11 mouse cellular contexts compared by ENCODE assay signal in genomic region chr7:127616336-127616735, GRCm38 (mm10). TPM values are rescaled to one million over a fixed set of nuclear protein-coding genes. Genes with fewer than 3 reads are reported as not detected.
A peak's percentile ranks its signal among the peaks of the same experiment; 100 is the strongest.
DNase-seq lines count a peak whose midpoint lies in the region; ATAC-seq and TF ChIP-seq lines count a peak whose summit lies in the region.
"Had no signal": no experiment of that assay in that cellular context is flagged by ENCODE, and none has a peak within 500 bp of the region (broad histone marks: within the 10 kb centered on the region; RNA-seq: fewer than 3 reads in every experiment).

No protein-coding gene starts in this region.

- no peak overlapping the region for H3K9ac ChIP-seq in stomach, embryonic 14.5 days (replicated peaks; ENCODE audit: low read depth, low read length)
- H3K9ac ChIP-seq in stomach, postnatal 0 days (ENCODE audit: low read length): no peak overlapping the region
- H3K9ac ChIP-seq in forebrain, postnatal 0 days: no peak overlapping the region
- peak overlapping the region; percentile 55 for H3K9ac ChIP-seq in midbrain, embryonic 13.5 days (replicated peaks)

- H3K27ac ChIP-seq in stomach, embryonic 14.5 days (ENCODE audit: low read length): no peak overlapping the region
- H3K27ac ChIP-seq in stomach, postnatal 0 days (replicated peaks): no peak overlapping the region
- H3K27ac ChIP-seq in forebrain, postnatal 0 days (ENCODE audit: low read depth, low read length): 0 out of 2 replicates have a peak overlapping the region, but pooled peaks have one; percentile 6
- H3K27ac ChIP-seq in midbrain, embryonic 13.5 days: 0 out of 2 replicates have a peak overlapping the region, but pooled peaks have one; percentile 32

- ATAC-seq in stomach, embryonic 14.5 days (ENCODE audit: insufficient number of reproducible peaks, insufficient read depth, low FRiP score, low read depth): no peak
- no peak for ATAC-seq in stomach, postnatal 0 days (ENCODE audit: low FRiP score, low TSS enrichment)
- ATAC-seq in forebrain, postnatal 0 days: no peak
- ATAC-seq in midbrain, embryonic 13.5 days: no peak

- WGBS in stomach, embryonic 14.5 days: 70% methylated on average over 1 of the region's 1 CpGs
- whole genome bisulfite sequencing in stomach, postnatal 0 days: 46% methylated on average over 1 of the region's 1 CpGs
- WGBS in forebrain, postnatal 0 days: 68% methylated on average over 1 of the region's 1 CpGs
- WGBS in midbrain, embryonic 13.5 days: 59% methylated on average over 1 of the region's 1 CpGs

- TF ChIP-seq CTCF in stomach, postnatal 0 days (IDR thresholded peaks at IDR 0.05; ENCODE audit: low read depth): no peak
- TF ChIP-seq CTCF in forebrain, postnatal 0 days (IDR thresholded peaks at IDR 0.05; ENCODE audit: low read depth): no peak

- H3K27me3 ChIP-seq in stomach, embryonic 14.5 days (ENCODE audit: control insufficient read depth, insufficient read depth, low read length): no peaks in the 10 kb centered on the region
- no peaks in the 10 kb centered on the region for H3K27me3 ChIP-seq in stomach, postnatal 0 days (ENCODE audit: control insufficient read depth, insufficient read depth, low read length)
- H3K27me3 ChIP-seq in forebrain, postnatal 0 days (ENCODE audit: insufficient read depth, low read length): no peaks in the 10 kb centered on the region
- H3K27me3 ChIP-seq in midbrain, embryonic 13.5 days: no peaks in the 10 kb centered on the region

- peak overlapping the region; percentile 61; the same call in 1 of the 2 replicates for H3K4me2 ChIP-seq in stomach, embryonic 14.5 days (replicated peaks; ENCODE audit: low read depth, low read length)
- H3K4me2 ChIP-seq in stomach, postnatal 0 days (replicated peaks; ENCODE audit: low read depth): no peak overlapping the region
- peak overlapping the region; percentile 88; the same call in 1 of the 2 replicates for H3K4me2 ChIP-seq in forebrain, postnatal 0 days (ENCODE audit: low read depth)
- peak overlapping the region; percentile 88 for H3K4me2 ChIP-seq in midbrain, embryonic 13.5 days (replicated peaks)

- no peak for DNase-seq in stomach, postnatal 0 days (ENCODE audit: low spot score)
- DNase-seq in forebrain, postnatal 0 days: no peak
- peak; percentile 63 for DNase-seq in thymus, postnatal 4 days
- no peak for DNase-seq in left cerebral cortex, postnatal 36 days (ENCODE audit: low spot score in 2 of 2)
- DNase-seq in ovary, postnatal 14 days (ENCODE audit: low spot score): no peak
- DNase-seq: adrenal gland, postnatal 14 days; heart, postnatal 14 days; spleen, adult 18-20 months had no signal

- intact Hi-C loops in left cerebral cortex, postnatal 36 days (cut with DNase I): no loop called here

- H3K9me3 ChIP-seq in stomach, embryonic 14.5 days (ENCODE audit: control insufficient read depth, low read depth, low read length): no peaks in the 10 kb centered on the region
- no peaks in the 10 kb centered on the region for H3K9me3 ChIP-seq in stomach, postnatal 0 days (ENCODE audit: control insufficient read depth, low read length)
- no peaks in the 10 kb centered on the region for H3K9me3 ChIP-seq in forebrain, postnatal 0 days (ENCODE audit: low read length)
- no peaks in the 10 kb centered on the region for H3K9me3 ChIP-seq in midbrain, embryonic 13.5 days

- H3K4me3 ChIP-seq in stomach, embryonic 14.5 days (ENCODE audit: low read depth, low read length): no peak overlapping the region
- H3K4me3 ChIP-seq in stomach, postnatal 0 days (ENCODE audit: low read depth, low read length): no peak overlapping the region
- no peak overlapping the region for H3K4me3 ChIP-seq in forebrain, postnatal 0 days (ENCODE audit: low read depth, low read length)
- H3K4me3 ChIP-seq in midbrain, embryonic 13.5 days (replicated peaks): peak overlapping the region; percentile 100

- TF ChIP-seq EP300 in stomach, postnatal 0 days (optimal IDR thresholded peaks at IDR 0.05): no peak

- peaks cover 6% of the 10 kb centered on the region for H3K4me1 ChIP-seq in stomach, embryonic 14.5 days (ENCODE audit: control insufficient read depth, insufficient read depth, low read length)
- H3K4me1 ChIP-seq in stomach, postnatal 0 days (replicated peaks; ENCODE audit: control insufficient read depth, insufficient read depth): no peaks in the 10 kb centered on the region
- H3K4me1 ChIP-seq in forebrain, postnatal 0 days (ENCODE audit: insufficient read depth): peaks cover 21% of the 10 kb centered on the region
- peaks cover 36% of the 10 kb centered on the region for H3K4me1 ChIP-seq in midbrain, embryonic 13.5 days (replicated peaks)

- peaks cover 13% of the 10 kb centered on the region for H3K36me3 ChIP-seq in stomach, embryonic 14.5 days (ENCODE audit: control insufficient read depth, insufficient read depth, low read length)
- peaks cover 5% of the 10 kb centered on the region; the same call in 1 of the 2 replicates for H3K36me3 ChIP-seq in stomach, postnatal 0 days (ENCODE audit: control insufficient read depth, insufficient read depth, low read length)
- peaks cover 14% of the 10 kb centered on the region for H3K36me3 ChIP-seq in forebrain, postnatal 0 days (ENCODE audit: insufficient read depth)
- H3K36me3 ChIP-seq in midbrain, embryonic 13.5 days: peaks cover 19% of the 10 kb centered on the region

RNA-seq across cellular contexts. Expression of gene Zfp629, which starts 0.7 kb away (rescaled TPM):
- polyA plus RNA-seq in stomach, embryonic 14.5 days (2014; fragmentation: Nextera tagmentation; extraction: Ambion mirVana): 16.0 and 17.2 TPM in 2 replicates
- polyA plus RNA-seq in stomach, postnatal 0 days (2015; fragmentation: Nextera tagmentation; extraction: Ambion mirVana): 3.6 and 3.7 TPM in 2 replicates
- total RNA-seq in forebrain, postnatal 0 days (2014; rRNA removed): 27.6 and 35.7 TPM in 2 replicates
- 9.6 and 10.5 TPM in 2 replicates for polyA plus RNA-seq in forebrain, postnatal 0 days (2015; fragmentation: Nextera tagmentation; extraction: Ambion mirVana)
- 30.8 and 32.5 TPM in 2 replicates for polyA plus RNA-seq in midbrain, embryonic 13.5 days (2015; fragmentation: Nextera tagmentation; extraction: Ambion mirVana)
- 10 to 100 TPM; 22.1 to 24.7 TPM for total RNA-seq in left cerebral cortex, postnatal 36 days (2021)

RNA-seq across cellular contexts. Expression of gene Rnf40, which starts 27.8 kb away (rescaled TPM):
- polyA plus RNA-seq in stomach, embryonic 14.5 days (2014; fragmentation: Nextera tagmentation; extraction: Ambion mirVana): 37.0 and 39.9 TPM in 2 replicates
- 17.1 and 18.7 TPM in 2 replicates for polyA plus RNA-seq in stomach, postnatal 0 days (2015; fragmentation: Nextera tagmentation; extraction: Ambion mirVana)
- 49.8 and 60.1 TPM in 2 replicates for total RNA-seq in forebrain, postnatal 0 days (2014; rRNA removed)
- 34.5 and 37.8 TPM in 2 replicates for polyA plus RNA-seq in forebrain, postnatal 0 days (2015; fragmentation: Nextera tagmentation; extraction: Ambion mirVana)
- 53.3 and 54.4 TPM in 2 replicates for polyA plus RNA-seq in midbrain, embryonic 13.5 days (2015; fragmentation: Nextera tagmentation; extraction: Ambion mirVana)
- 10 to 100 TPM; 63.1 to 81.0 TPM for total RNA-seq in left cerebral cortex, postnatal 36 days (2021)

RNA-seq across cellular contexts. Expression of gene Ccdc189, which starts 27.9 kb away (rescaled TPM):
- 7.8 and 8.2 TPM in 2 replicates for polyA plus RNA-seq in stomach, embryonic 14.5 days (2014; fragmentation: Nextera tagmentation; extraction: Ambion mirVana)
- 3.5 and 3.6 TPM in 2 replicates for polyA plus RNA-seq in stomach, postnatal 0 days (2015; fragmentation: Nextera tagmentation; extraction: Ambion mirVana)
- 9.0 and 11.0 TPM in 2 replicates for total RNA-seq in forebrain, postnatal 0 days (2014; rRNA removed)
- polyA plus RNA-seq in forebrain, postnatal 0 days (2015; fragmentation: Nextera tagmentation; extraction: Ambion mirVana): 10.1 and 16.0 TPM in 2 replicates
- 13.0 and 14.5 TPM in 2 replicates for polyA plus RNA-seq in midbrain, embryonic 13.5 days (2015; fragmentation: Nextera tagmentation; extraction: Ambion mirVana)
- total RNA-seq in left cerebral cortex, postnatal 36 days (2021): 1 to 10 TPM; 9.3 to 9.7 TPM

RNA-seq across cellular contexts. Expression of gene Phkg2, which starts 43.2 kb away (rescaled TPM):
- 46.4 and 47.4 TPM in 2 replicates for polyA plus RNA-seq in stomach, embryonic 14.5 days (2014; fragmentation: Nextera tagmentation; extraction: Ambion mirVana)
- polyA plus RNA-seq in stomach, postnatal 0 days (2015; fragmentation: Nextera tagmentation; extraction: Ambion mirVana): 22.6 and 24.3 TPM in 2 replicates
- total RNA-seq in forebrain, postnatal 0 days (2014; rRNA removed): 45.7 and 62.4 TPM in 2 replicates
- 53.4 and 53.8 TPM in 2 replicates for polyA plus RNA-seq in forebrain, postnatal 0 days (2015; fragmentation: Nextera tagmentation; extraction: Ambion mirVana)
- polyA plus RNA-seq in midbrain, embryonic 13.5 days (2015; fragmentation: Nextera tagmentation; extraction: Ambion mirVana): 59.4 and 63.2 TPM in 2 replicates
- total RNA-seq in left cerebral cortex, postnatal 36 days (2021): 10 to 100 TPM; 69.2 to 81.4 TPM

RNA-seq across cellular contexts. Expression of gene Tmem265, which starts 55.1 kb away (rescaled TPM):
- polyA plus RNA-seq in stomach, embryonic 14.5 days (2014; fragmentation: Nextera tagmentation; extraction: Ambion mirVana): 7.2 and 11.3 TPM in 2 replicates
- 22.7 and 24.3 TPM in 2 replicates for polyA plus RNA-seq in stomach, postnatal 0 days (2015; fragmentation: Nextera tagmentation; extraction: Ambion mirVana)
- total RNA-seq in forebrain, postnatal 0 days (2014; rRNA removed): 2.4 and 2.8 TPM in 2 replicates
- polyA plus RNA-seq in forebrain, postnatal 0 days (2015; fragmentation: Nextera tagmentation; extraction: Ambion mirVana): 3.8 and 7.7 TPM in 2 replicates
- 6.3 and 8.3 TPM in 2 replicates for polyA plus RNA-seq in midbrain, embryonic 13.5 days (2015; fragmentation: Nextera tagmentation; extraction: Ambion mirVana)
- total RNA-seq in left cerebral cortex, postnatal 36 days (2021): 1 to 10 TPM in 1 of 2 experiments, not detected in 1; 3.4 TPM
- total RNA-seq: adrenal gland, postnatal 14 days; heart, postnatal 14 days; MEL had no signal

Comparison
In these comparisons a context has a peak if more than half of its experiments do, and no peak if none do; other contexts are left out.
1. H3K27ac ChIP-seq: peak in forebrain, postnatal 0 days (single experiment) and midbrain, embryonic 13.5 days (single experiment); none in stomach, embryonic 14.5 days (single experiment) and stomach, postnatal 0 days (single experiment).